Comparison of ENCODE assay signal across 28 mouse cellular contexts in the genomic region with DNA sequence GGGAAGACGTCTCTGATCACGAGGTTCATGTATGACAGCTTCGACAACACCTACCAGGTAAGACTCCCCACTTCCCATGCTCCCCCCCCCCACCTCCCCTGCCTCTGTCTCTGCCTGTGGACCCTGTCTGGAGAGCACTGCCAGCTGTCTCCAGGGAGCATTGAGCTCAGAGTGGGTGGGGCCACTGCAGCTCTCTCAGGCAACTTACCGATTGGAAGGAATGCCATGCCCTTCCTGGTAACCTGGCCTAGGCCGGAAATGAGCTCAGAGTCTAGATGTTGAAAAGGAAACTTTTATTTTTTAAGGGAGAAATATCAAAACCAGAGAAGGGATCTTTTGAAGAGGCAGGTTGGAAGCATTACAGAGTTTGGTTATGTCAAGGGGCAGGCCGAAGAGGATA. TPM values are rescaled to one million over a fixed set of nuclear protein-coding genes. Genes with fewer than 3 reads are reported as not detected.
A peak's percentile ranks its signal among the peaks of the same experiment; 100 is the strongest.
DNase-seq lines count a peak whose midpoint lies in the region; ATAC-seq and TF ChIP-seq lines count a peak whose summit lies in the region.
"Had no signal": no experiment of that assay in that cellular context is flagged by ENCODE, and none has a peak within 500 bp of the region (broad histone marks: within the 10 kb centered on the region; RNA-seq: fewer than 3 reads in every experiment).

No protein-coding gene starts in this region.

- DNase-seq in heart, embryonic 10.5 days (ENCODE audit: low spot score): no peak
- no peak for DNase-seq in heart, adult 11 months
- DNase-seq in midbrain, embryonic 10.5 days (ENCODE audit: low spot score): no peak
- peak; percentile 53 for DNase-seq in ZHBTc4 (ENCODE audit: low read depth, low spot score)
- no peak for DNase-seq in layer of hippocampus, postnatal 10 days (ENCODE audit: low spot score in 2 of 2)
- DNase-seq: adrenal gland, adult 8-10 months; adrenal gland, postnatal 14 days; adrenal gland, postnatal 36 days; B cell, adult 2 months; cerebellum, adult 11-12 months; cerebellum, adult 2 months; cerebellum, adult 9-10 months; cerebellum, postnatal 10 days; cerebellum, postnatal 25 days; embryo, embryonic 11 days had no signal

- H3K4me1 ChIP-seq in heart, embryonic 10.5 days: peaks cover 68% of the 10 kb centered on the region
- H3K4me1 ChIP-seq in midbrain, embryonic 10.5 days: peaks cover 43% of the 10 kb centered on the region
- peaks cover 38% of the 10 kb centered on the region for H3K4me1 ChIP-seq in midbrain, embryonic 15.5 days
- peaks cover 25% of the 10 kb centered on the region for H3K4me1 ChIP-seq in cortical plate, adult 2 months (ENCODE audit: control insufficient read depth, insufficient read depth, low read length)

- H3K4me3 ChIP-seq in heart, embryonic 10.5 days: no peak overlapping the region
- H3K4me3 ChIP-seq in midbrain, embryonic 10.5 days: no peak overlapping the region
- H3K4me3 ChIP-seq in midbrain, embryonic 15.5 days: no peak overlapping the region
- no peak overlapping the region for H3K4me3 ChIP-seq in cortical plate, adult 2 months (ENCODE audit: insufficient read depth, low read length)
- H3K4me3 ChIP-seq: embryonic facial prominence, embryonic 13.5 days; embryonic facial prominence, embryonic 15.5 days; erythroblast, embryonic 14.5 days; forebrain, embryonic 10.5 days; forebrain, embryonic 12.5 days had no signal

- ATAC-seq in midbrain, embryonic 15.5 days (replicated peaks): no peak
- no peak for ATAC-seq in frontal cortex, adult (ENCODE audit: low TSS enrichment)
- ATAC-seq: CD4-positive, CD25-positive, alpha-beta regulatory T cell, adult 4 months; forebrain, embryonic 14.5 days; forebrain, embryonic 16.5 days had no signal

- H3K27ac ChIP-seq in heart, embryonic 10.5 days: peak overlapping the region; percentile 25
- 0 out of 2 replicates have a peak overlapping the region, but pooled peaks have one; percentile 0 for H3K27ac ChIP-seq in midbrain, embryonic 10.5 days (replicated peaks)
- no peak overlapping the region for H3K27ac ChIP-seq in midbrain, embryonic 15.5 days
- 0 out of 2 replicates have a peak overlapping the region, but pooled peaks have one; percentile 2 for H3K27ac ChIP-seq in cortical plate, adult 2 months (ENCODE audit: insufficient read depth, low read length)
- H3K27ac ChIP-seq: embryonic facial prominence, embryonic 13.5 days; embryonic facial prominence, embryonic 15.5 days; forebrain, embryonic 12.5 days had no signal

- H3K36me3 ChIP-seq in heart, embryonic 10.5 days: no peaks in the 10 kb centered on the region
- peaks cover 23% of the 10 kb centered on the region for H3K36me3 ChIP-seq in midbrain, embryonic 10.5 days
- H3K36me3 ChIP-seq in midbrain, embryonic 15.5 days (replicated peaks): 0 out of 2 replicates have a peak, but pooled peaks cover 3% of the 10 kb centered on the region
- H3K36me3 ChIP-seq: embryonic facial prominence, embryonic 13.5 days; embryonic facial prominence, embryonic 15.5 days; G1E had no signal

- no peak overlapping the region for H3K4me2 ChIP-seq in midbrain, embryonic 15.5 days
- H3K4me2 ChIP-seq: embryonic facial prominence, embryonic 13.5 days; embryonic facial prominence, embryonic 15.5 days; forebrain, embryonic 12.5 days had no signal

- no peak for TF ChIP-seq POLR2A in cortical plate, adult 2 months (IDR thresholded peaks at IDR 0.05; ENCODE audit: extremely low read depth, insufficient read depth, low read length)

- no peak overlapping the region for H3K9ac ChIP-seq in midbrain, embryonic 15.5 days
- H3K9ac ChIP-seq: embryonic facial prominence, embryonic 13.5 days; embryonic facial prominence, embryonic 15.5 days; forebrain, embryonic 12.5 days had no signal

- WGBS in heart, embryonic 10.5 days: 81% methylated on average over 6 of the region's 6 CpGs
- WGBS in midbrain, embryonic 10.5 days: 91% methylated on average over 6 of the region's 6 CpGs
- 87% methylated on average over 6 of the region's 6 CpGs for WGBS in midbrain, embryonic 15.5 days

- no peaks in the 10 kb centered on the region for H3K27me3 ChIP-seq in heart, embryonic 10.5 days (ENCODE audit: insufficient read depth, poor library complexity, severe bottlenecking)
- H3K27me3 ChIP-seq in midbrain, embryonic 10.5 days (ENCODE audit: low read depth, poor library complexity, severe bottlenecking): no peaks in the 10 kb centered on the region
- no peaks in the 10 kb centered on the region for H3K27me3 ChIP-seq in midbrain, embryonic 15.5 days (replicated peaks)
- H3K27me3 ChIP-seq: CH12.LX; embryonic facial prominence, embryonic 13.5 days; embryonic facial prominence, embryonic 15.5 days; forebrain, embryonic 12.5 days had no signal

- H3K9me3 ChIP-seq in heart, embryonic 10.5 days: no peaks in the 10 kb centered on the region
- H3K9me3 ChIP-seq in midbrain, embryonic 10.5 days (replicated peaks): no peaks in the 10 kb centered on the region
- no peaks in the 10 kb centered on the region for H3K9me3 ChIP-seq in midbrain, embryonic 15.5 days
- H3K9me3 ChIP-seq: embryonic facial prominence, embryonic 13.5 days; embryonic facial prominence, embryonic 15.5 days; forebrain, embryonic 10.5 days; forebrain, embryonic 12.5 days; G1E had no signal

- TF ChIP-seq CTCF in cortical plate, adult 2 months (IDR thresholded peaks at IDR 0.05; ENCODE audit: extremely low read depth, insufficient read depth, low read length): no peak

RNA-seq across cellular contexts. Expression of a gene that starts 28.8 kb away (rescaled TPM):
- 2.3 and 2.7 TPM in 2 replicates for polyA plus RNA-seq in heart, embryonic 10.5 days (2016; fragmentation: Nextera tagmentation; extraction: Ambion mirVana)
- 12.3 and 19.9 TPM in 2 replicates for polyA plus RNA-seq in midbrain, embryonic 10.5 days (2016; fragmentation: Nextera tagmentation; extraction: Ambion mirVana)
- polyA plus RNA-seq in midbrain, embryonic 15.5 days (2015; fragmentation: Nextera tagmentation; extraction: Ambion mirVana): 107 and 110 TPM in 2 replicates
- polyA plus RNA-seq in cortical plate, adult 2 months (2012; rRNA removed): 321 and 328 TPM in 2 replicates
- 100 to 1,000 TPM; 536 to 566 TPM for total RNA-seq in layer of hippocampus, postnatal 10 days (2021)
- polyA plus RNA-seq: erythroblast, embryonic 14.5 days; G1E had no signal
